Mouse (Mus musculus) heart, postnatal 0 days (tissue): ENCODE measurements at regions not wholly inside any gene's neighbourhood (a gene's known extent, or its start where the extent isn't known, plus 50 kb on each side); places are given as distances from the start of the nearest gene placed in this dataset.

Experiments used
- CTCF ChIP-seq: IDR thresholded peaks from 2 replicates; pipeline ENCODE4 v1.5.1; 2016; ENCODE audit warnings: antibody characterized with exemption, control low read depth, low read depth
- EP300 ChIP-seq: IDR thresholded peaks from 2 replicates; pipeline ENCODE4 v1.6.1; 2016; ENCODE audit warnings: antibody characterized with exemption, low read depth

- TF ChIP-seq CTCF (no peak), EP300 (no peak)
Measured at GRCm38 (mm10) chr15:8782131-8782507, 71.6 kb upstream of the Slc1a3 start.
